Mouse (Mus musculus) lung, adult 10 weeks (tissue): ENCODE data around the gene Tbrg4. TPM values are rescaled to one million over a fixed set of nuclear protein-coding genes. Genes with fewer than 3 reads are reported as not detected.

Source experiments
- polyA plus RNA-seq: library from polyadenylated mRNA; stranded (reverse); fragments of 350-450 nt; fragmentation: Illumina TruSeq; extraction: RNeasy Lipid Tissue Mini Kit (QIAGEN cat#74804); gene quantifications from one replicate; pipeline ENCODE4 v1.2.3, GENCODE M21; 2014; ENCODE audit warnings: low read depth, low replicate concordance; ENCODE audit not compliant: insufficient read depth

The Tbrg4 gene
- 12.1 TPM for polyA plus RNA-seq

GRCm38 (mm10) chr11:6625478-6626387 lies at the start of gene Tbrg4:
Gene Tbrg4, minus strand, starts transcription at chr11:6626067.

GRCm38 (mm10) chr11:6658271-6658670 lies 32.4 kb upstream of the Tbrg4 start, which contains the start of gene Ramp3:
Gene Ramp3, plus strand, starts transcription at chr11:6658521.

GRCm38 (mm10) chr11:6638537-6638936 lies 12.7 kb upstream of the Tbrg4 start, which contains the start of gene Wap:
Gene Wap, minus strand, starts transcription at chr11:6638637.

GRCm38 (mm10) chr11:6605491-6606399 lies 20.1 kb downstream of the Tbrg4 start, which contains the start of gene Nacad:
Gene Nacad, minus strand, starts transcription at chr11:6606053.

Other genes starting within 250 kb of the Tbrg4 start
- gene Zmiz2, start 237.0 kb downstream of the Tbrg4 start, polyA plus RNA-seq: 15.7 TPM
- 1,907 TPM for gene Ppia, start 210.6 kb downstream of the Tbrg4 start, polyA plus RNA-seq
- gene H2afv, start 181.6 kb downstream of the Tbrg4 start, polyA plus RNA-seq: 125 TPM
- 17.3 TPM for gene Purb, start 150.2 kb downstream of the Tbrg4 start, polyA plus RNA-seq
- gene Myo1g, start 105.1 kb downstream of the Tbrg4 start, polyA plus RNA-seq: 14.6 TPM
- 37.8 TPM for gene Ccm2, start 79.2 kb downstream of the Tbrg4 start, polyA plus RNA-seq
- 2.9 TPM for gene Nacad, start 20.0 kb downstream of the Tbrg4 start, polyA plus RNA-seq
- not detected for gene Wap, start 12.6 kb upstream of the Tbrg4 start, polyA plus RNA-seq
- 5.7 TPM for gene Ramp3, start 32.5 kb upstream of the Tbrg4 start, polyA plus RNA-seq
- gene Gm11983, start 211.6 kb upstream of the Tbrg4 start, polyA plus RNA-seq: not detected